Mouse (Mus musculus) myocyte (in vitro differentiated cells): ENCODE measurements around the gene Pdlim5. TPM values are rescaled to one million over a fixed set of nuclear protein-coding genes. Genes with fewer than 3 reads are reported as not detected.

Source experiments
- H3K27me3 ChIP-seq: one replicate; pipeline ENCODE4 v1.6.1; 2011; ENCODE audit not compliant: control insufficient read depth, insufficient read depth, insufficient read length
- H3K36me3 ChIP-seq: one replicate; pipeline ENCODE4 v1.6.1; 2011; ENCODE audit not compliant: control insufficient read depth, insufficient read depth
- H3K4me2 ChIP-seq: one replicate; pipeline ENCODE4 v1.6.1; 2011; ENCODE audit warnings: low read depth, control low read depth
- H3K4me3 ChIP-seq: one replicate; pipeline ENCODE4 v1.5.1; 2011; ENCODE audit warnings: mild to moderate bottlenecking, control low read depth, moderate library complexity
- H3K79me2 ChIP-seq: one replicate; pipeline ENCODE4 v1.6.1; 2011; ENCODE audit not compliant: control insufficient read depth, insufficient read depth
- H3ac ChIP-seq: one replicate; pipeline ENCODE4 v1.6.1; 2011; ENCODE audit not compliant: control insufficient read depth, insufficient read length
- CEBPB ChIP-seq: IDR thresholded peaks from 2 replicates; pipeline ENCODE4 v1.6.1; 2011; ENCODE audit warnings: mild to moderate bottlenecking, moderate library complexity; ENCODE audit not compliant: poor library complexity, insufficient read depth, severe bottlenecking
- E2F4 ChIP-seq: IDR thresholded peaks from one replicate; pipeline ENCODE4 v1.6.1; 2011; ENCODE audit warnings: mild to moderate bottlenecking, control low read depth, moderate library complexity; ENCODE audit not compliant: insufficient read depth
- MAX ChIP-seq: IDR thresholded peaks from one replicate; pipeline ENCODE4 v1.6.1; 2011; ENCODE audit warnings: low read depth, mild to moderate bottlenecking, control low read depth
- MYOD1 ChIP-seq, 3 experiments: IDR thresholded peaks; one replicate each; pipeline ENCODE4 v1.6.1; 2011; ENCODE audit warnings: control low read depth in 2 of 3, low read depth in 2 of 3, mild to moderate bottlenecking in 2 of 3, moderate library complexity in 1 of 3; ENCODE audit not compliant: insufficient read length in 2 of 3, control insufficient read depth in 1 of 3
- MYOG ChIP-seq, 3 experiments: IDR thresholded peaks; one replicate each; pipeline ENCODE4 v1.6.1; 2011; ENCODE audit warnings: control low read depth in 2 of 3, low read depth in 2 of 3, mild to moderate bottlenecking in 2 of 3; ENCODE audit not compliant: insufficient read length in 2 of 3, control insufficient read depth in 1 of 3, insufficient read depth in 1 of 3
- POLR2A ChIP-seq: IDR thresholded peaks from one replicate; pipeline ENCODE4 v1.6.1; 2011; ENCODE audit warnings: low read depth, mild to moderate bottlenecking, control low read depth, moderate library complexity; ENCODE audit not compliant: insufficient read length
- POLR2AphosphoS2 ChIP-seq: IDR thresholded peaks from one replicate; pipeline ENCODE4 v1.6.1; 2011; ENCODE audit warnings: low read depth, control low read depth; ENCODE audit not compliant: insufficient read length
- REST ChIP-seq: IDR thresholded peaks from one replicate; pipeline ENCODE4 v1.6.1; 2011; ENCODE audit warnings: mild to moderate bottlenecking, control low read depth, moderate library complexity; ENCODE audit not compliant: insufficient read depth, insufficient read length
- SRF ChIP-seq: IDR thresholded peaks from one replicate; pipeline ENCODE4 v1.6.1; 2011; ENCODE audit warnings: low read depth; ENCODE audit not compliant: control insufficient read depth, insufficient read length
- TCF12 ChIP-seq: IDR thresholded peaks from one replicate; pipeline ENCODE4 v1.6.1; 2011; ENCODE audit warnings: mild to moderate bottlenecking, control low read depth; ENCODE audit not compliant: poor library complexity, insufficient read depth, severe bottlenecking
- TCF3 ChIP-seq: IDR thresholded peaks from one replicate; pipeline ENCODE4 v1.6.1; 2011; ENCODE audit warnings: low read depth, control low read depth; ENCODE audit not compliant: insufficient read length
- USF1 ChIP-seq: IDR thresholded peaks from one replicate; pipeline ENCODE4 v1.6.1; 2011; ENCODE audit warnings: low read depth, mild to moderate bottlenecking, control low read depth, moderate library complexity
- polyA plus RNA-seq: library from polyadenylated mRNA; unstranded; fragments of >200 nt; fragmentation: generic; extraction: Trizol; gene quantifications from one replicate; pipeline ENCODE4 v1.2.1, GENCODE M21; 2012; ENCODE audit warnings: missing spikeins

The Pdlim5 gene
- polyA plus RNA-seq, 1 experiment, result 63.4 TPM

GRCm38 (mm10) chr3:142249458-142249857 lies 146.0 kb downstream of the Pdlim5 start:
- TF ChIP-seq MYOD1 (IDR thresholded peaks at IDR 0.05; ENCODE audit: control insufficient read depth in 1 of 3, insufficient read length in 2 of 3, low read depth in 2 of 3) (no peak), POLR2A (no peak)
- Histone ChIP-seq H3K4me2 (no peak overlapping the region), H3K4me3 (no peak overlapping the region), H3K36me3 (peaks cover 4% of the 10 kb centered on the region), H3ac (no peak overlapping the region), H3K27me3 (no peaks in the 10 kb centered on the region), H3K79me2 (no peaks in the 10 kb centered on the region)

DNA sequence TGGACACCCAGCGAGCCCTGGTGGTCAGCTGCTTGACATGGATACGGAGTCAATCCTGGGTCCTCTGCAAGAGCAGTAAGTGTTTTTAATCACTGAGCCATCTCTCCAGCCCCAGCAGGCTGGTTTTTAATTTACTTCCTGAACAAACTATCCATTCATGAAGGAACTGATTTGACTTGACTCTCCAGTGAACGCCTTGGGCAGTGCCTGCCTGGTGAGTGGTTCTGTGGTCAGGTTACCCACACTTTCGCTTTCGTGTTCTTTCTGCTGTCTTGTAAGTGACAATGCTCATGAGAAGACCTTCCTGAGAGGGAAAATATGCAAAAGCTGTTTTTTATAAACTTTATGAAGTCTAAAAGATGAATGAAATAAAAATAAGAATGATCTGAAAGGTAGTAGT lies 152.2 kb downstream of the Pdlim5 start:
- Histone ChIP-seq H3K79me2 (no peaks in the 10 kb centered on the region), H3K4me2 (no peak overlapping the region), H3K27me3 (no peaks in the 10 kb centered on the region), H3K4me3 (no peak overlapping the region), H3ac (no peak overlapping the region), H3K36me3 (peaks cover 9% of the 10 kb centered on the region)
- TF ChIP-seq MYOG (IDR thresholded peaks at IDR 0.05; ENCODE audit: control insufficient read depth in 1 of 3, insufficient read depth in 1 of 3, insufficient read length in 2 of 3, low read depth in 2 of 3), result no peak
- no peak for TF ChIP-seq E2F4
- TF ChIP-seq TCF3, result no peak
- no peak for TF ChIP-seq POLR2AphosphoS2
- TF ChIP-seq CEBPB, result no peak
- TF ChIP-seq MAX, result no peak
- no peak for TF ChIP-seq SRF
- no peak for TF ChIP-seq POLR2A
- no peak for TF ChIP-seq TCF12
- no peak for TF ChIP-seq USF1
- TF ChIP-seq MYOD1 (IDR thresholded peaks at IDR 0.05; ENCODE audit: control insufficient read depth in 1 of 3, insufficient read length in 2 of 3, low read depth in 2 of 3), result no peak
- no peak for TF ChIP-seq REST

DNA sequence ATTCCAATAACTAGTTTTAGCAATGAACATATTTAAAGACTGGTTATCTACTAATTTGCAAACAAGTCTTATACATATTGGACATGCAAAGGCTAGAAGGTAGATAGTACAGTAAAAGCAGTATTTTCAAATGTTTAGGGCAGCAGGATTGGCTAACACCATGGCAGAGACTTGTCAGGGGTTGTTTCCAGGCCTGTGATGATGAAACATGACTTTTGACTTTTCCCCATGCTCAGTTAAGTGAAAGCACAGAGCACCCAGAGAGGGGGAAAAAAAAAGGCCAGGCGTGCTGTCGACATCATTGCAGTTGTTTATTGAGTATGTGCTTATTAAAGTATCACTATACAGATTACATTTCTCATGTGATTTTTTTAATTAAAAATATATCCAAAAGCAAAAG lies 156.2 kb downstream of the Pdlim5 start:
- no peaks in the 10 kb centered on the region for H3K27me3 ChIP-seq
- H3K36me3 ChIP-seq, result peaks cover 9% of the 10 kb centered on the region
- H3K4me3 ChIP-seq, result no peak overlapping the region
- no peaks in the 10 kb centered on the region for H3K79me2 ChIP-seq
- no peak for TF ChIP-seq SRF
- TF ChIP-seq MYOD1 (IDR thresholded peaks at IDR 0.05; ENCODE audit: control insufficient read depth in 1 of 3, insufficient read length in 2 of 3, low read depth in 2 of 3), result no peak
- TF ChIP-seq MYOG (IDR thresholded peaks at IDR 0.05; ENCODE audit: control insufficient read depth in 1 of 3, insufficient read depth in 1 of 3, insufficient read length in 2 of 3, low read depth in 2 of 3), result no peak
- no peak for TF ChIP-seq TCF12
- TF ChIP-seq TCF3, result no peak
- no peak for TF ChIP-seq CEBPB
- TF ChIP-seq MAX, result no peak
- TF ChIP-seq USF1, result no peak
- no peak for TF ChIP-seq REST
- TF ChIP-seq E2F4, result no peak
- no peak overlapping the region for H3ac ChIP-seq
- no peak overlapping the region for H3K4me2 ChIP-seq

GRCm38 (mm10) chr3:142238260-142239046 lies 157.0 kb downstream of the Pdlim5 start:
- no peak overlapping the region for H3K4me2 ChIP-seq
- H3ac ChIP-seq, result no peak overlapping the region
- no peaks in the 10 kb centered on the region for H3K79me2 ChIP-seq
- H3K36me3 ChIP-seq, result peaks cover 9% of the 10 kb centered on the region
- TF ChIP-seq TCF12, result no peak
- TF ChIP-seq USF1, result no peak
- TF ChIP-seq TCF3, result no peak
- TF ChIP-seq CEBPB, result no peak
- no peak for TF ChIP-seq POLR2AphosphoS2
- no peak for TF ChIP-seq E2F4
- no peak for TF ChIP-seq MYOD1 (IDR thresholded peaks at IDR 0.05; ENCODE audit: control insufficient read depth in 1 of 3, insufficient read length in 2 of 3, low read depth in 2 of 3)
- TF ChIP-seq SRF, result no peak
- TF ChIP-seq MYOG (IDR thresholded peaks at IDR 0.05; ENCODE audit: control insufficient read depth in 1 of 3, insufficient read depth in 1 of 3, insufficient read length in 2 of 3, low read depth in 2 of 3), result no peak
- TF ChIP-seq MAX, result no peak
- TF ChIP-seq POLR2A, result no peak
- no peak for TF ChIP-seq REST
- no peak overlapping the region for H3K4me3 ChIP-seq
- no peaks in the 10 kb centered on the region for H3K27me3 ChIP-seq

DNA sequence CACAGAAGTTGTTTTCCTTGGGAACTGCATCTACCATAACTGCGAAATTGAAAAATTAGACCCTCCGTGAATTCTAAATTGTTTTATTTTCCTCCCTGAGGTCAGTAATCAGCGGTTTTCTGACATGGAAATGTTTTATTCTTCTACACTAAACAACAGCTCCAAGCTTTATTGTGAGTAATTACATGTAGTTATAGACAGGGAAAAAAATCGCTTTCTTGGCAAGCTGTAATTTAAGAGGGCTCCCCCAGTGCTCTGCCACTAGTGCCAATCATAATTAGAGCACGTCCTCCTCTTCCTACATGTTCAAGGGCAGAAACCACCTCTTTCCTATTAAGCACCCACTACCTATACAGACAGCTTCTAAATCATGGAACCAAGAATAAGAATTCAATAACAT lies 157.9 kb downstream of the Pdlim5 start:
- peaks cover 9% of the 10 kb centered on the region for H3K36me3 ChIP-seq
- no peak overlapping the region for H3K4me2 ChIP-seq
- TF ChIP-seq MAX (no peak), USF1 (no peak), POLR2AphosphoS2 (no peak), REST (no peak), CEBPB (no peak), TCF3 (no peak), MYOG (IDR thresholded peaks at IDR 0.05; ENCODE audit: control insufficient read depth in 1 of 3, insufficient read depth in 1 of 3, insufficient read length in 2 of 3, low read depth in 2 of 3) (no peak), SRF (no peak), MYOD1 (IDR thresholded peaks at IDR 0.05; ENCODE audit: control insufficient read depth in 1 of 3, insufficient read length in 2 of 3, low read depth in 2 of 3) (no peak), TCF12 (no peak), POLR2A (no peak), E2F4 (no peak)
- no peak overlapping the region for H3K4me3 ChIP-seq
- H3ac ChIP-seq, result no peak overlapping the region
- no peaks in the 10 kb centered on the region for H3K79me2 ChIP-seq
- H3K27me3 ChIP-seq, result no peaks in the 10 kb centered on the region
